In the genomic region with DNA sequence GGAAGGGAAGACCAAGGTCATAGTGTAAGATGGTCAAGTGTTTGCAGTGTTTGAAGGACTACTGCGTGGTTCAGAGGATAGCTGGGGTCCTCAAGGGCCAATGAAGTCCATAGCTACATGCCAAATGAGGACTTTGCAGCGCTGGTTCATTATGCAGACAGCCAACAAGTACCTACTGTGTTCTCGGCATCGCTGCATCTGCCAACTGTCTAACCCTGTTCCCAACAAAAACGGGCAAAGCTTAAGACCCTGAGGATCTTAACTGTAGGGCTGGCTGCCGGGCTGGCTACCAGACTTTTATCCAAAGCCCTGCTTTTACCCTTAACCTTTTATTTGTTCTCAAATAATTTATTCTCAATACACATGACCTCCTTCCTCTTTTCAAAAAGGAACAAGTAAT, we compare ENCODE assay signal across 16 mouse cellular contexts.
DNase-seq lines count a peak whose midpoint lies in the region; ATAC-seq and TF ChIP-seq lines count a peak whose summit lies in the region.
"Had no signal": no experiment of that assay in that cellular context is flagged by ENCODE, and none has a peak within 500 bp of the region (broad histone marks: within the 10 kb centered on the region; RNA-seq: fewer than 3 reads in every experiment).

No protein-coding gene starts in this region.

- 18% methylated on average over 6 of the region's 6 CpGs for WGBS in forebrain, embryonic 15.5 days
- 34% methylated on average over 6 of the region's 6 CpGs for WGBS in hindbrain, postnatal 0 days
- 34% methylated on average over 6 of the region's 6 CpGs for WGBS in neural tube, embryonic 13.5 days

- ATAC-seq in forebrain, embryonic 15.5 days (replicated peaks) = peak; percentile 33
- ATAC-seq in hindbrain, postnatal 0 days = peak; percentile 34
- peak; percentile 21 for ATAC-seq in neural tube, embryonic 13.5 days (ENCODE audit: low read depth)
- ATAC-seq: inflammation-experienced regulatory T-cells, adult 6 months had no signal

- no peak overlapping the region; the same call in 1 of the 2 replicates for H3K9ac ChIP-seq in forebrain, embryonic 15.5 days (replicated peaks)
- H3K9ac ChIP-seq in hindbrain, postnatal 0 days (replicated peaks; ENCODE audit: low read length) = 0 out of 2 replicates have a peak overlapping the region, but pooled peaks have one; percentile 21
- H3K9ac ChIP-seq in neural tube, embryonic 13.5 days = peak overlapping the region; percentile 54; the same call in 1 of the 2 replicates
- H3K9ac ChIP-seq: embryonic facial prominence, embryonic 15.5 days; heart, embryonic 15.5 days; liver, embryonic 15.5 days; stomach, embryonic 15.5 days had no signal

- no peaks in the 10 kb centered on the region for H3K36me3 ChIP-seq in forebrain, embryonic 15.5 days
- no peaks in the 10 kb centered on the region for H3K36me3 ChIP-seq in hindbrain, postnatal 0 days (ENCODE audit: insufficient read depth, low read length)
- no peaks in the 10 kb centered on the region for H3K36me3 ChIP-seq in neural tube, embryonic 13.5 days
- H3K36me3 ChIP-seq: embryonic facial prominence, embryonic 15.5 days; heart, embryonic 15.5 days; liver, embryonic 15.5 days; stomach, embryonic 15.5 days had no signal

- H3K4me2 ChIP-seq in forebrain, embryonic 15.5 days (replicated peaks) = peak overlapping the region; percentile 40
- peak overlapping the region; percentile 48 for H3K4me2 ChIP-seq in hindbrain, postnatal 0 days (ENCODE audit: low read depth, low read length)
- peak overlapping the region; percentile 50 for H3K4me2 ChIP-seq in neural tube, embryonic 13.5 days
- H3K4me2 ChIP-seq: embryonic facial prominence, embryonic 15.5 days; heart, embryonic 15.5 days; liver, embryonic 15.5 days; stomach, embryonic 15.5 days had no signal

- DNase-seq in layer of hippocampus, adult 2 months (ENCODE audit: low spot score in 2 of 2) = no peak
- DNase-seq in layer of hippocampus, adult 18-20 months (ENCODE audit: low spot score in 2 of 2) = no peak
- peak; percentile 45 for DNase-seq in hindbrain, postnatal 0 days (ENCODE audit: low spot score)
- no peak for DNase-seq in frontal cortex, postnatal 10 days (ENCODE audit: low spot score in 2 of 2)
- DNase-seq in testis, postnatal 14 days (ENCODE audit: low spot score) = no peak
- DNase-seq in ovary, postnatal 14 days (ENCODE audit: low spot score) = no peak
- DNase-seq: kidney, postnatal 10 days; lung, postnatal 14 days; thymus, postnatal 25 days had no signal

- H3K27me3 ChIP-seq in forebrain, embryonic 15.5 days = no peaks in the 10 kb centered on the region
- no peaks in the 10 kb centered on the region for H3K27me3 ChIP-seq in hindbrain, postnatal 0 days (ENCODE audit: insufficient read depth, low read length)
- no peaks in the 10 kb centered on the region for H3K27me3 ChIP-seq in neural tube, embryonic 13.5 days
- H3K27me3 ChIP-seq: embryonic facial prominence, embryonic 15.5 days; heart, embryonic 15.5 days; liver, embryonic 15.5 days; stomach, embryonic 15.5 days had no signal

- no peak for TF ChIP-seq CTCF in layer of hippocampus, adult 2 months (conservative IDR thresholded peaks at IDR 0.05)
- TF ChIP-seq CTCF in hindbrain, postnatal 0 days (IDR thresholded peaks at IDR 0.05; ENCODE audit: low read depth) = no peak

- peak overlapping the region; percentile 36 for H3K4me3 ChIP-seq in layer of hippocampus, adult 2 months
- H3K4me3 ChIP-seq in forebrain, embryonic 15.5 days = peak overlapping the region; percentile 23; the same call in 1 of the 2 replicates
- H3K4me3 ChIP-seq in hindbrain, postnatal 0 days (ENCODE audit: low read length) = no peak overlapping the region
- H3K4me3 ChIP-seq in neural tube, embryonic 13.5 days = peak overlapping the region; percentile 15; the same call in 1 of the 2 replicates
- H3K4me3 ChIP-seq: embryonic facial prominence, embryonic 15.5 days; heart, embryonic 15.5 days; liver, embryonic 15.5 days; stomach, embryonic 15.5 days had no signal

- peaks cover 28% of the 10 kb centered on the region for H3K4me1 ChIP-seq in forebrain, embryonic 15.5 days
- peaks cover 13% of the 10 kb centered on the region; the same call in 1 of the 2 replicates for H3K4me1 ChIP-seq in hindbrain, postnatal 0 days (ENCODE audit: insufficient read depth, low read length)
- H3K4me1 ChIP-seq in neural tube, embryonic 13.5 days (replicated peaks) = peaks cover 53% of the 10 kb centered on the region
- H3K4me1 ChIP-seq: liver, embryonic 15.5 days; stomach, embryonic 15.5 days had no signal

- H3K9me3 ChIP-seq in forebrain, embryonic 15.5 days = no peaks in the 10 kb centered on the region
- no peaks in the 10 kb centered on the region for H3K9me3 ChIP-seq in hindbrain, postnatal 0 days (ENCODE audit: low read length)
- no peaks in the 10 kb centered on the region for H3K9me3 ChIP-seq in neural tube, embryonic 13.5 days
- H3K9me3 ChIP-seq: embryonic facial prominence, embryonic 15.5 days; heart, embryonic 15.5 days; liver, embryonic 15.5 days; stomach, embryonic 15.5 days had no signal

- no peak overlapping the region; the same call in 1 of the 2 replicates for H3K27ac ChIP-seq in layer of hippocampus, adult 2 months
- peak overlapping the region; percentile 70 for H3K27ac ChIP-seq in forebrain, embryonic 15.5 days (replicated peaks)
- peak overlapping the region; percentile 57; the same call in 1 of the 2 replicates for H3K27ac ChIP-seq in hindbrain, postnatal 0 days
- H3K27ac ChIP-seq in neural tube, embryonic 13.5 days (replicated peaks) = peak overlapping the region; percentile 77
- H3K27ac ChIP-seq: embryonic facial prominence, embryonic 15.5 days; heart, embryonic 15.5 days; liver, embryonic 15.5 days; stomach, embryonic 15.5 days had no signal
